Mouse (Mus musculus): ENCODE data around the gene Vat1. TPM values are rescaled to one million over a fixed set of nuclear protein-coding genes. Genes with fewer than 3 reads are reported as not detected.
A peak's percentile ranks its signal among the peaks of the same experiment; 100 is the strongest.

The Vat1 gene
- polyA plus RNA-seq, 1 experiment: 283 TPM

GRCm38 (mm10) chr11:101424925-101425813, 40.9 kb downstream of the Vat1 start, which contains the start of the genes Rundc1 and Ptges3l:
Gene Rundc1 (plus strand): TSS chr11:101425085.
Gene Ptges3l (minus strand): TSS chr11:101425333.
- peaks cover 27% of the 10 kb centered on the region for H3K79me2 ChIP-seq (ENCODE audit: control insufficient read depth, insufficient read depth)
- H3ac ChIP-seq (ENCODE audit: control insufficient read depth, insufficient read length): peak within 1 kb of the TSS; percentile 64
- H3K4me2 ChIP-seq (ENCODE audit: low read depth): peak within 1 kb of the TSS; percentile 98
- no peaks in the 10 kb centered on the region for H3K36me3 ChIP-seq (ENCODE audit: control insufficient read depth, insufficient read depth)
- TF ChIP-seq MYOD1 (IDR thresholded peaks at IDR 0.05; ENCODE audit: control insufficient read depth in 1 of 3, insufficient read length in 2 of 3, low read depth in 2 of 3): no peak
- TF ChIP-seq E2F4 (IDR thresholded peaks at IDR 0.05; ENCODE audit: insufficient read depth): no peak
- TF ChIP-seq SRF (IDR thresholded peaks at IDR 0.05; ENCODE audit: control insufficient read depth, insufficient read length, low read depth): no peak
- peak; percentile 79 for TF ChIP-seq POLR2A (IDR thresholded peaks at IDR 0.05; ENCODE audit: insufficient read length, low read depth)
- TF ChIP-seq POLR2AphosphoS2 (IDR thresholded peaks at IDR 0.05; ENCODE audit: insufficient read length, low read depth): peak; percentile 69
- H3K27me3 ChIP-seq (ENCODE audit: control insufficient read depth, insufficient read depth, insufficient read length): no peaks in the 10 kb centered on the region
- peak within 1 kb of the TSS; percentile 66 for H3K4me3 ChIP-seq

GRCm38 (mm10) chr11:101424105-101424851, 41.8 kb downstream of the Vat1 start, which contains the start of gene Gm27029:
Gene Gm27029 (minus strand): TSS chr11:101424796.
- H3K4me2 ChIP-seq (ENCODE audit: low read depth): peak within 1 kb of the TSS; percentile 98
- peaks cover 27% of the 10 kb centered on the region for H3K79me2 ChIP-seq (ENCODE audit: control insufficient read depth, insufficient read depth)
- H3K4me3 ChIP-seq: peak within 1 kb of the TSS; percentile 66
- H3ac ChIP-seq (ENCODE audit: control insufficient read depth, insufficient read length): peak within 1 kb of the TSS; percentile 64
- H3K27me3 ChIP-seq (ENCODE audit: control insufficient read depth, insufficient read depth, insufficient read length): no peaks in the 10 kb centered on the region
- no peaks in the 10 kb centered on the region for H3K36me3 ChIP-seq (ENCODE audit: control insufficient read depth, insufficient read depth)
- peak; percentile 59 for TF ChIP-seq POLR2AphosphoS2 (IDR thresholded peaks at IDR 0.05; ENCODE audit: insufficient read length, low read depth)
- no peak for TF ChIP-seq E2F4 (IDR thresholded peaks at IDR 0.05; ENCODE audit: insufficient read depth)
- TF ChIP-seq MYOG (IDR thresholded peaks at IDR 0.05; ENCODE audit: control insufficient read depth in 1 of 3, insufficient read depth in 1 of 3, insufficient read length in 2 of 3, low read depth in 2 of 3): peak in 2 of 3 experiments; percentile 40 to 72
- no peak for TF ChIP-seq TCF3 (IDR thresholded peaks at IDR 0.05; ENCODE audit: insufficient read length, low read depth)
- TF ChIP-seq REST (IDR thresholded peaks at IDR 0.05; ENCODE audit: insufficient read depth, insufficient read length): no peak
- TF ChIP-seq CEBPB (IDR thresholded peaks at IDR 0.05; ENCODE audit: insufficient read depth, poor library complexity, severe bottlenecking): no peak
- TF ChIP-seq MAX (IDR thresholded peaks at IDR 0.05; ENCODE audit: low read depth): no peak
- TF ChIP-seq USF1 (IDR thresholded peaks at IDR 0.05; ENCODE audit: low read depth): no peak
- peak; percentile 56 for TF ChIP-seq POLR2A (IDR thresholded peaks at IDR 0.05; ENCODE audit: insufficient read length, low read depth)
- TF ChIP-seq SRF (IDR thresholded peaks at IDR 0.05; ENCODE audit: control insufficient read depth, insufficient read length, low read depth): peak; percentile 95
- TF ChIP-seq MYOD1 (IDR thresholded peaks at IDR 0.05; ENCODE audit: control insufficient read depth in 1 of 3, insufficient read length in 2 of 3, low read depth in 2 of 3): peak in 1 of 3 experiments; percentile 38

- no peak overlapping the region for H3K4me3 ChIP-seq
- no peaks in the 10 kb centered on the region for H3K36me3 ChIP-seq (ENCODE audit: control insufficient read depth, insufficient read depth)
Measured at GRCm38 (mm10) chr11:101420148-101420547, 45.9 kb downstream of the Vat1 start.

GRCm38 (mm10) chr11:101419610-101420009, 46.4 kb downstream of the Vat1 start:
- H3K4me2 ChIP-seq (ENCODE audit: low read depth): no peak overlapping the region
- no peaks in the 10 kb centered on the region for H3K27me3 ChIP-seq (ENCODE audit: control insufficient read depth, insufficient read depth, insufficient read length)
- TF ChIP-seq E2F4 (IDR thresholded peaks at IDR 0.05; ENCODE audit: insufficient read depth): no peak
- no peak for TF ChIP-seq REST (IDR thresholded peaks at IDR 0.05; ENCODE audit: insufficient read depth, insufficient read length)
- TF ChIP-seq TCF12 (IDR thresholded peaks at IDR 0.05; ENCODE audit: insufficient read depth, poor library complexity, severe bottlenecking): no peak
- no peak for TF ChIP-seq MAX (IDR thresholded peaks at IDR 0.05; ENCODE audit: low read depth)
- no peak for TF ChIP-seq MYOG (IDR thresholded peaks at IDR 0.05; ENCODE audit: control insufficient read depth in 1 of 3, insufficient read depth in 1 of 3, insufficient read length in 2 of 3, low read depth in 2 of 3)
- TF ChIP-seq USF1 (IDR thresholded peaks at IDR 0.05; ENCODE audit: low read depth): no peak
- no peak for TF ChIP-seq TCF3 (IDR thresholded peaks at IDR 0.05; ENCODE audit: insufficient read length, low read depth)
- no peak for TF ChIP-seq POLR2A (IDR thresholded peaks at IDR 0.05; ENCODE audit: insufficient read length, low read depth)
- no peak for TF ChIP-seq POLR2AphosphoS2 (IDR thresholded peaks at IDR 0.05; ENCODE audit: insufficient read length, low read depth)
- H3K4me3 ChIP-seq: no peak overlapping the region
- H3K36me3 ChIP-seq (ENCODE audit: control insufficient read depth, insufficient read depth): no peaks in the 10 kb centered on the region
- no peak overlapping the region for H3ac ChIP-seq (ENCODE audit: control insufficient read depth, insufficient read length)
- peaks cover 5% of the 10 kb centered on the region for H3K79me2 ChIP-seq (ENCODE audit: control insufficient read depth, insufficient read depth)

More at GRCm38 (mm10) chr11:101420148-101420547, 45.9 kb downstream of the Vat1 start:
- Histone ChIP-seq H3ac (ENCODE audit: control insufficient read depth, insufficient read length) (no peak overlapping the region), H3K27me3 (ENCODE audit: control insufficient read depth, insufficient read depth, insufficient read length) (no peaks in the 10 kb centered on the region), H3K79me2 (ENCODE audit: control insufficient read depth, insufficient read depth) (peaks cover 5% of the 10 kb centered on the region), H3K4me2 (ENCODE audit: low read depth) (no peak overlapping the region)
- TF ChIP-seq MYOG (IDR thresholded peaks at IDR 0.05; ENCODE audit: control insufficient read depth in 1 of 3, insufficient read depth in 1 of 3, insufficient read length in 2 of 3, low read depth in 2 of 3) (no peak), MYOD1 (IDR thresholded peaks at IDR 0.05; ENCODE audit: control insufficient read depth in 1 of 3, insufficient read length in 2 of 3, low read depth in 2 of 3) (no peak), REST (IDR thresholded peaks at IDR 0.05; ENCODE audit: insufficient read depth, insufficient read length) (no peak), POLR2A (IDR thresholded peaks at IDR 0.05; ENCODE audit: insufficient read length, low read depth) (no peak), TCF3 (IDR thresholded peaks at IDR 0.05; ENCODE audit: insufficient read length, low read depth) (no peak), SRF (IDR thresholded peaks at IDR 0.05; ENCODE audit: control insufficient read depth, insufficient read length, low read depth) (no peak), POLR2AphosphoS2 (IDR thresholded peaks at IDR 0.05; ENCODE audit: insufficient read length, low read depth) (no peak), USF1 (IDR thresholded peaks at IDR 0.05; ENCODE audit: low read depth) (no peak), E2F4 (IDR thresholded peaks at IDR 0.05; ENCODE audit: insufficient read depth) (no peak), CEBPB (IDR thresholded peaks at IDR 0.05; ENCODE audit: insufficient read depth, poor library complexity, severe bottlenecking) (no peak), TCF12 (IDR thresholded peaks at IDR 0.05; ENCODE audit: insufficient read depth, poor library complexity, severe bottlenecking) (no peak), MAX (IDR thresholded peaks at IDR 0.05; ENCODE audit: low read depth) (no peak)

Data from myocyte (in vitro differentiated cells).